Comparison of ENCODE assay signal across 15 mouse cellular contexts in genomic region chr17:47179410-47179809, GRCm38 (mm10).
DNase-seq lines count a peak whose midpoint lies in the region; ATAC-seq and TF ChIP-seq lines count a peak whose summit lies in the region.
"Had no signal": no experiment of that assay in that cellular context is flagged by ENCODE, and none has a peak within 500 bp of the region (broad histone marks: within the 10 kb centered on the region; RNA-seq: fewer than 3 reads in every experiment).

No protein-coding gene starts in this region.

- no peaks in the 10 kb centered on the region for H3K9me3 ChIP-seq in heart, embryonic 13.5 days
- no peaks in the 10 kb centered on the region for H3K9me3 ChIP-seq in lung, postnatal 0 days (ENCODE audit: low read length)
- H3K9me3 ChIP-seq in limb, embryonic 10.5 days (replicated peaks) = no peaks in the 10 kb centered on the region
- H3K9me3 ChIP-seq: liver, embryonic 13.5 days; megakaryocyte, embryonic 14.5 days had no signal

- intact Hi-C loops in heart, postnatal 36 days (cut with DNase I) = loop anchor here (2.0 kb wide), 1 partner anchor 39 kb away; no protein-coding TSS in a partner anchor

- no peak overlapping the region for H3K4me3 ChIP-seq in heart, embryonic 13.5 days
- no peak overlapping the region for H3K4me3 ChIP-seq in lung, postnatal 0 days (ENCODE audit: low read depth, low read length)
- H3K4me3 ChIP-seq in limb, embryonic 10.5 days = peak overlapping the region; percentile 17; the same call in 1 of the 2 replicates
- H3K4me3 ChIP-seq: liver, embryonic 13.5 days; megakaryocyte, embryonic 14.5 days had no signal

- H3K27ac ChIP-seq in heart, embryonic 13.5 days (replicated peaks) = peak overlapping the region; percentile 36; the same call in 1 of the 2 replicates
- peak overlapping the region; percentile 82 for H3K27ac ChIP-seq in lung, postnatal 0 days (ENCODE audit: low read length)
- peak overlapping the region; percentile 75 for H3K27ac ChIP-seq in limb, embryonic 10.5 days
- H3K27ac ChIP-seq: liver, embryonic 13.5 days had no signal

- TF ChIP-seq EP300 in lung, postnatal 0 days (IDR thresholded peaks at IDR 0.05) = no peak

- no peak for ATAC-seq in heart, embryonic 13.5 days (ENCODE audit: extremely low read depth, insufficient number of reproducible peaks, low FRiP score, low TSS enrichment)
- ATAC-seq in lung, postnatal 0 days = 0 out of 2 replicates have a peak, but pooled peaks have one; percentile 16

- 63% methylated on average over 5 of the region's 5 CpGs for WGBS in heart, embryonic 13.5 days
- 39% methylated on average over 5 of the region's 5 CpGs for WGBS in lung, postnatal 0 days
- WGBS in limb, embryonic 10.5 days = 38% methylated on average over 5 of the region's 5 CpGs

- no peak overlapping the region; the same call in 1 of the 2 replicates for H3K9ac ChIP-seq in heart, embryonic 13.5 days
- no peak overlapping the region for H3K9ac ChIP-seq in lung, postnatal 0 days (replicated peaks; ENCODE audit: low read depth)
- H3K9ac ChIP-seq: liver, embryonic 13.5 days had no signal

- TF ChIP-seq CTCF in lung, postnatal 0 days (IDR thresholded peaks at IDR 0.05) = no peak

- H3K27me3 ChIP-seq in heart, embryonic 13.5 days (replicated peaks) = no peaks in the 10 kb centered on the region
- H3K27me3 ChIP-seq in lung, postnatal 0 days (replicated peaks; ENCODE audit: insufficient read depth, low read length) = no peaks in the 10 kb centered on the region
- H3K27me3 ChIP-seq in limb, embryonic 10.5 days (ENCODE audit: low read depth, poor library complexity, severe bottlenecking) = no peaks in the 10 kb centered on the region
- H3K27me3 ChIP-seq: liver, embryonic 13.5 days; megakaryocyte, embryonic 14.5 days had no signal

- no peak for DNase-seq in heart, postnatal 36 days
- peak; percentile 73 for DNase-seq in lung, postnatal 0 days (ENCODE audit: low spot score)
- no peak for DNase-seq in lung, adult 18-20 months
- DNase-seq in limb, embryonic 10.5 days (ENCODE audit: low spot score) = peak; percentile 55
- no peak for DNase-seq in left cerebral cortex, adult 9 months (ENCODE audit: low spot score in 2 of 2)
- no peak for DNase-seq in left cerebral cortex, adult 11 months (ENCODE audit: low spot score)
- DNase-seq in right cerebral cortex, postnatal 36 days (ENCODE audit: low spot score in 2 of 2) = no peak
- DNase-seq: cerebellum, postnatal 14 days; gastrocnemius, postnatal 36 days; heart, postnatal 14 days; kidney, adult 9 months; liver, embryonic 13.5 days; thymus, postnatal 36 days had no signal

- no peak overlapping the region for H3K4me2 ChIP-seq in heart, embryonic 13.5 days
- H3K4me2 ChIP-seq in lung, postnatal 0 days (replicated peaks; ENCODE audit: low read depth, low read length) = no peak overlapping the region; the same call in 1 of the 2 replicates
- H3K4me2 ChIP-seq: liver, embryonic 13.5 days had no signal

- no peaks in the 10 kb centered on the region for H3K36me3 ChIP-seq in heart, embryonic 13.5 days
- no peaks in the 10 kb centered on the region for H3K36me3 ChIP-seq in lung, postnatal 0 days (ENCODE audit: insufficient read depth, low read length)
- H3K36me3 ChIP-seq in limb, embryonic 10.5 days = peaks cover 3% of the 10 kb centered on the region; the same call in 1 of the 2 replicates
- H3K36me3 ChIP-seq: liver, embryonic 13.5 days had no signal

- H3K4me1 ChIP-seq in heart, embryonic 13.5 days = peaks cover 80% of the 10 kb centered on the region
- H3K4me1 ChIP-seq in lung, postnatal 0 days (ENCODE audit: insufficient read depth, low read depth, low read length) = peaks cover 36% of the 10 kb centered on the region
- H3K4me1 ChIP-seq in limb, embryonic 10.5 days = peaks cover 44% of the 10 kb centered on the region

Comparison
In these comparisons a context has a peak if more than half of its experiments do, and no peak if none do; other contexts are left out.
1. DNase-seq: peak in lung, postnatal 0 days (single experiment) and limb, embryonic 10.5 days (single experiment); none in heart, postnatal 36 days (0 of 2), lung, adult 18-20 months (0 of 2), left cerebral cortex, adult 9 months (0 of 2), left cerebral cortex, adult 11 months (single experiment) and right cerebral cortex, postnatal 36 days (0 of 2).
2. Peak in every context shown above with its lines, with median percentiles within 50 percentile points of each other: H3K27ac ChIP-seq.